Mouse (Mus musculus) erythroid progenitor cell, adult 5-6 weeks (primary cell): ENCODE results near the gene Filip1l. TPM values are rescaled to one million over a fixed set of nuclear protein-coding genes. Genes with fewer than 3 reads are reported as not detected.

Experiments used
- ATAC-seq: replicated peaks from 2 replicates; pipeline ENCODE4 v1.8.0; 2016; ENCODE audit warnings: moderate number of reproducible peaks, mild to moderate bottlenecking, moderate TSS enrichment, inconsistent platforms; ENCODE audit not compliant: poor library complexity, low FRiP score, severe bottlenecking
- total RNA-seq, 2 experiments: library from RNA; stranded (forward) in 1 of 2; stranded (reverse) in 1 of 2; fragments of 150-400 nt in 1 of 2; fragments of 186-747, 209-891 nt in 1 of 2; gene quantifications; 2 replicates each; pipeline versions ENCODE4 v1.2.3 to v1.2.4; 2015 to 2017; ENCODE audit warnings: low replicate concordance in 2 of 2

Gene Filip1l
- total RNA-seq, 2 experiments from 2014 or later = 6.1 to 13.4 TPM

DNA sequence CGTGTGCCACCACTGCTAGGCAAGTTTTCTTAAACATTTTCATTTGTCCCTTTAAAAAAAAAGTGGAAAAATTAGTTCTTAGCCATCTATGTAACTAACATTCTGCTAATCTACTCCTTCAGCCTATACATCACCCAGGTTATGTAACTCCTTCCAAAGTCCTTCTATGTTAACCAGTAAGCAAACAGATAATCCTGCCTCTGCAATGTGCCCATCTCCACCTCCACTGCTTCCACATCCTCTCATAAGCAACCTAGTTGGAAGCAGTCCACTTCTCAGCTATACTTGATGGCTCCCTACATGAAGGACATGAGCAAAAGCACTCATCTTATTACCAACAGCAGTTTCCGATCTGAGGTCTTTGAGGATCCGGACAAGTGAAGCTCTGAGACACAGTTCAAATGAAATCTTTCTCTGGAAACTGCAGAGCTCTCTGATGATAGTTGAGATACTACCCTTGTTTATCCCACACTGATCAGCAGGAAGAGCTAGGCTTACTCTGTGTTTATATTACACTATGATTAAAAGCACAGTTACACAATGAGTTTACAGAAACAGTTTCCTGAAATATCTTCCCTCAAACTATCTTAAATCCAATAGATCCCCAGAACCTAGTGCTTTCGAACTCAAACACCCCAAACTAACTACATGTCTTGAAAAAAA is 244.5 kb downstream of the Filip1l start:
- no peak for ATAC-seq

DNA sequence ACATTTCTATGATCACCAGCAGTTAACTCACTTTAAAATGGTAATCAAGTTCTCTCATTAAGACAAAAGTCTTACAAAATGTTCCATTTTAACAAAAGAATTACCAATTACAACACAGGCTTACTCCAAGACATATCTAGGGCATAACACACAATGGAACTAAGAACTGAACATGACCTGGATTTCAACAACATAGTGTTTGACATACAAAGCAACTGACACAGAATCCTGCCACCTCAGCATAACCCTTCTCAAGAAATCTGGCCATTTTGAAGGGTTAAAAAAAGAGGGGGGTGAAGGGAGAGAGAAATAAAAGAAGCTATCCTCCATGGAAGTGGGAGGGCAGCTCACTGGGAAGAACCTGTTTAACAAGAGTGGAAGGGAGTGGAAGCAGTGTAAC is 248.1 kb downstream of the Filip1l start:
- no peak for ATAC-seq

DNA sequence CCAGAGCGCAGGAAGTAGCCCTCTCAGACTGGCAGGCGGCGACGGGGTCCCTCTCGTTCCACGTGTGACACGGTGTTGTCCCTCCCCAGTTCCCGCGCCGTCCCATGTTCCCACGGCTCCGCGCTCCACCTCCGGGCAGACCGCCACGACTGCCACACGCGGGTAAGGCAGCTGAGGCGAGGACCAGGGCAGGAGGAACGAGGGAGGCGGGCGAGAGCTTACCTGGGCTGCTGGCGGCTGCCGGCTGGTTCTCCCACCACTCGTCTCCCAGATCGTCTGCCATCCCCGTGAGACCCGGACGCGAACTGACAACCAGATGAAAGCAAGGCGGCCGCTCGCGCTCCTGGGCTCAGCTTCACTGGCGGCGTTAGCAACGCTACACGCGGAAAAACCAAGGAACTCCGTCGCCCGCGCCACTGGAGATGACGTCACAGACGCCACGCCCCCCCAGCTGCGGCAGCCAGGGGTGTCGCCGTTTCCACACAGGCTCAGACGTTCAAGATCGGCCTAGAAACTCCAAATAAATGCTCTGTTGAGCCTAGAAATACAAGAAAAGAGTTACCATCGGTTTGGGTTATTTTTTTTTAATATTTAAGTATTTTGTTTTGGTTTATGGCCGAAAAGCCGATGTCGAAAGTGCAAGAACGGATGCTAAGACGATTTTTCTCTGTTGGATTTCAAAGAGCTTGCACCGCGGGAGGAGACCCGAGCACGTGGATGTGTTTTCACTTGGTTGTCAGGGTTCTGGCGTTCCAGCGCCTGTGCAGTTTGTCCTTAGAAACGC is 253.7 kb downstream of the Filip1l start, which contains the start of gene Cmss1:
Gene Cmss1 (minus strand): TSS at position 421 of the 784 bp plus-strand sequence.
- ATAC-seq = peak; percentile 95

DNA sequence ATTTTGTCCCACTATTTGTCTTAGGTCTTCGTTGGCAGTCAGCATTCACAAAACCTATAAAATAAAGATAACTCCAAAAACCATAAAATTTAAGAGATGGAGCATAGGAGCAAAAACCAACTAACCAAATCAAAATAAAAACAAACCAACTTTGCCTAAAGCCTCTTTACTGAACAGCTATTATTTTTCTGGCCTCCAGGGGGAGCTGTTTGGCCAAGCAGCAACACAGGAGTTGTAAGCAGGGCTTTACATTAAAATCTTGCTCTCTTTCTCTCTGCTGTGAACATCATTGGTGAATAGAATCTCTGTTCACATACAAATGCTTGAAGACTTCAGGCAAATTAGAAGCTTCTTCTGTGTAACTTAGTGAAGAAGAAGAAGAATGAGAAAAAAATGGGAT is 258.9 kb downstream of the Filip1l start:
- ATAC-seq = no peak

Other genes starting within 250 kb of the Filip1l start
- gene Tomm70a, start 231.4 kb upstream of the Filip1l start, total RNA-seq (2015; ENCODE audit: low replicate concordance) = 16.8 and 21.3 TPM in 2 replicates
- 11.4 and 18.1 TPM in 2 replicates for gene Tomm70a, start 231.4 kb upstream of the Filip1l start, total RNA-seq (2017; ENCODE audit: low replicate concordance)
- gene Nit2, start 185.8 kb upstream of the Filip1l start, total RNA-seq (2015; ENCODE audit: low replicate concordance) = 10.8 and 14.7 TPM in 2 replicates
- 0.39 TPM in 1 of 2 replicates, not detected in the other for gene Nit2, start 185.8 kb upstream of the Filip1l start, total RNA-seq (2017; ENCODE audit: low replicate concordance)
- 19.1 and 19.7 TPM in 2 replicates for gene Tbc1d23, start 121.6 kb upstream of the Filip1l start, total RNA-seq (2015; ENCODE audit: low replicate concordance)
- 7.6 and 15.9 TPM in 2 replicates for gene Tbc1d23, start 121.6 kb upstream of the Filip1l start, total RNA-seq (2017; ENCODE audit: low replicate concordance)
- not detected in 2 replicates for gene Tmem30c, start 60.2 kb upstream of the Filip1l start, total RNA-seq (2015; ENCODE audit: low replicate concordance)
- gene Tmem30c, start 60.2 kb upstream of the Filip1l start, total RNA-seq (2017; ENCODE audit: low replicate concordance) = not detected in 2 replicates